Mouse (Mus musculus) cerebellum, adult 11 months (tissue): ENCODE measurements around the gene Mrpl1.

Source experiments
- DNase-seq: peaks from one replicate; pipeline ENCODE4 v3.0.0; 2022

The Mrpl1 gene

DNA sequence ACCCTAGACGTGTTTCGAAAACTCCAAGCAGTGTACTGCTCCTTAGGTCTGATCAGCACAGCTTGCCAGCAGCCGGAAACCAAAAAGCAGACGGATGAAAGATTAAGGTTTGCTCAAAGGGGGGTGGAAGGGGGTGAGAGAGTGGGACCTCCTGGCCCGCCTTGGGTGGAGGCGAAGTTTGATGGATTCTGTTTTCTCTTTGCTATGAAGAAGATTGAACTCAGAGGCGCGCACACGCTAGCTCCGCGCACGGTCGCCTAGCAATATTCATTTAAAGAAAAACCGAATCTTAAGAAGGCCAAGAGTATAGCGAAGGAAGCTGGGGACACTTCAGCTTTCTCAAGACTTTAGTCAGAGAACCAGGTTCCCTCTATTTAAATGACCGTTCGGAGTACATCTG is at the start of gene Mrpl1:
Gene Mrpl1 (plus strand): TSS at position 35 of the 400 bp plus-strand sequence.
- DNase-seq = peak; percentile 30

DNA sequence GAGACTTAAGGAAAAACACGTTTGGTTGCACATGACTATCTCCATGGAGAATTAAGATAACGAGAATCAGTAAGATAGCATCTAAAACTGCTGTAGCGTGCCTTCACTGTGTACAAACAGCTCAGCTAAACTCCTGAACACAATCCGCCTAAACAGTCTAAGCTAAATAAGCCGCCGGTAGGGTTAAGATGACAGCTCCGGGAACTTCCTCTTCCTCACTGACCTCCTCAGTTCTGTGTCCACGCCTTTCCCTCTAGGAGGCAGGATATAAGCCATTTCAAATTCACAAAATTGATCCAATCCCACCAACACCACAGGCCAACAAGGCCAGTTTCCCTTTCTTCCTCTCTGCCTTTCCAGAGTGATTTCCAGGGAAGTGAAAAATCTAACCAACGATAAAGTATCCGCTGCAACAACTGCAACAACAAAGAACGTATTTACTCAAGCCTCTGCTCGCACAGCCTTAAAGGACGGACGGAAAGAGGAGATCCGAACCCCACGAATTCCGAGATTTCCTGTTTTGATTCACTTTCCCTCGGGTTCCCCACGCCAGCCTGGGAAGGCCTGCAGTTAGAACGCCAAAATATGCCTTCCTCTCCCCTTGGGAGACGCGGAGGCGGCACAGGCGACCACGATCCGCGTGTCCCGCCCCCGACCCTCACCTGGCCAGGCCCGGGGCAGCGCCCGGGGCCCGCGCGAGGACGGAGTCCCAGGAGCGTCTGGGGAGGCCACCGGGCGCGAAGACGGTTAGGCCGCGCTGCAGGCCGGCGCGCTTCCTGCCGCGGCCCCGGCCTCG is 48.6 kb upstream of the Mrpl1 start:
- peak; percentile 20 for DNase-seq

DNA sequence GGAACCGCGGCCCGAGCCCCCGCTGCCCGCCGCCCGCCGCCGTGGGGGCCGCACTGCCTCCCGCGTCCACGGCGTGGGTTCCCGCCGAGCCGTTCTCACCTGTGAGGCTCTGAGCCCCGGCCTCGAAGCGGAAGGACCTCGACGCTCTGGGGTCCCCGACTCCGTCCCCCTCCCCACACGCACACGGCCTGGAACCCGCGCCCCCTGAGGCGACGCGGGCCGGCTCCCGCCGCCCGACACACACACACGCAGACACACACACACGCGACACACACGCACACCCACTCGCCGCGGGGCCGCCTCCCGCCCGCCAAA is 48.1 kb upstream of the Mrpl1 start:
- no peak for DNase-seq

DNA sequence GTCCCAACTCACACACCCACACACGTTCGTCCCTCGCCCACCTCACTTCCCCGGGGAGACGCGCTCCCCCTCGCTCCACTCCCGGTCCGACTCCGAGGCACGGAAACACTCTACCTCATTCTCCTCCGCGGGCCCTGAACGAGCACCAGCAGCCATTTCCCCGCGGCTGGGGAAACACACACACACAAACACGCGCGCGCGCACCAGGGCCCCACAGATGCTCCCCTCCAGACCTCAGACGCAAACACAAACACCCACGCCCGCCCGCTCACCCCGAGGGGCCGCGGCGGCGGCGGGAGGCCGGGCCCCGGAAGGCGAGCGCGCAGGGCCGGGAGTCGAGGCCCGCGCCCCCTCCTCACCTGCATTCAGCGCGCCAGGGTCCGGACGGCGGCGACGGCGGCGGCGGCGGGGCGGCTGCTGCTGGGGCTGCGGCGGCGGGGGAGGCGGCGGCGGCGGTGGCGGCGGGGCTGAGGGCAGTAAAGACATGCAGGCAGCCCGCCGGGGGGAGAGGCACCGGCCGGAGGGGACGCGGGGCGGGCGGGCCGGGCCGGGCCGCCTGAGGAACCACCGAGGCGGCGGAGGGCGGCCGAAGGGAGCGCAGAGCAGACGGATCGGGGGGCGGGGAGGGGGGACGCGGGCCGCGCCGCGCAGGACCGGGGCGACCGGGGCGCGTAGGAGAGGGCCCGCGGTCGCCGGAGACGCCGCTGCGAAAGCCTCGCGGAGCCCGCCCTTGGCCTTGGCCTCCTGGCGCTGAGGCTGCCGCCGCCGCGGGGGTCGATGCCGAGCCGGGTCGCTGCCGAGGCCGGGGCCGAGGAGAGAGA is 47.5 kb upstream of the Mrpl1 start:
- DNase-seq = peak; percentile 63

DNA sequence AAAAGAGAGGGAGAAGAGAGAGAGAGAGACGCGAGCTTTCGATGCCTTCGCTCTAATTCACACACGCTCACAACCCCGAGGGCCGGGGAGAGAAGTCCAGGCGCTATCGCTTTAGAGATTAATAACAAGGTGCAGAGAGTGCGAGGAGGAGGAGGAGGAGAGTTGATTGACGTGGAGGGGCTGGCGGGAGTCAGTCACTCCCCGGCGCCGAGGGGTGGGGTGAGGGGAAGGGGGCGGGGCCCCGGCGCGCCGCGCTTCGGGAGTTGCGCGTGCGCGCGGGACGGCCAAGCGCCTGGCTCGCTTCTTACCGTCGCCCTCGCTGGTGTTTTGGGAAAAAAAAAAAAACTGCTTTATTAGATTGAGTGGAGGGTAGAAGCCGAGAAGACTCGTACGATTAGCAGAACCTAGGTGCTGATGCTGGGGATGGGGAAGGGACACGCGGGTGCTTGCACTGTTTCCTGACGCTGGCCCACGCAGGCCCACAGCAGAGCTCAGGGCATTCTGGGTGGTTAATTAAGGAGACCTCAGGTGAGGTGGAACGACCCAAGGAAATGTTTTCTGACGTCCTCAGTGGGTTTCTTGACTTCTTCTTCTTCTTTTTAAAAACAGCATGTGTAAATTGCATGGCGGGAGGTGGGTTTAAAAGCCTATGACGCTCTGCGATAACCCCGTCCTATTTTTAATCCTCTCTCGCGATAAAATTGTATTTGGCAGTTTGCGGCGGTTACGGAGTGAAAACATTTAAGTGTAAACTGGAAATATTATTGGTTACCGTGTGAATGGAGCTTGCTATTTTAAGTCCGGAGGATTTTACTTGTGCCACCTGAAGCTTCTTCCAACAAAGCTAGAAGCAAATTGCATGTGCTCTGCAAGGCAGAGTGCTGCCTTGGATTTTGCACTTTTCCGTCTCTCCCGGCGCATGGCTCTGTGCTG is 46.6 kb upstream of the Mrpl1 start:
- peak; percentile 76 for DNase-seq

DNA sequence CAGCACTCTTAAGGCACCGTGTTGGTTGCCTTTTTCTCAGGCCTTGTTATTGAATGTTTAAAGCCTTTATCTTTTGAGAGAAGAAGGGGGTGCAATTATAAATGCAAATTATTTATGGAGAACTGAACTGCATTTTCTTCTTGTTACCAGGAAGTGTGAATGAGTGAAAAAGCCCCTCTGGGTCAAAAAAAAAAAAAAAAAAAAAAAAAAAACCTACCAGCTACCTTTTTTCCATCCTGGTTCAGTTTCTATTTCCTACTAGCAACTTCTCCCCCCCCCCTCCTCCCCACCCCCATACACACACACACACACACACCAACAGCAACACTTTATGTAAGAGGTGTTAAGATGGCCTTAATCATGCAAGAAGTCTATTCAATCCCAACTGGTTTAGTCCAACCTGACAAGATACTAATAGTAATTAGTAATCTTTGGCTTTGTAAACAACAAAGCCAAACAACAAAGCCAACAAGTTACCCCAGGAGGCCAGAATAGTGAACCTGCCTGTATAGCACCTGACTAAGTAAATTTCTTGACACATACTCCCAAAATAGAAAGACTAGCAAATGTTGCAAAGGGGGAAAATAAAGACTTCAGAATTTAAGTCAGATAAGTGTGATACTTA is 45.8 kb upstream of the Mrpl1 start:
- DNase-seq = no peak

DNA sequence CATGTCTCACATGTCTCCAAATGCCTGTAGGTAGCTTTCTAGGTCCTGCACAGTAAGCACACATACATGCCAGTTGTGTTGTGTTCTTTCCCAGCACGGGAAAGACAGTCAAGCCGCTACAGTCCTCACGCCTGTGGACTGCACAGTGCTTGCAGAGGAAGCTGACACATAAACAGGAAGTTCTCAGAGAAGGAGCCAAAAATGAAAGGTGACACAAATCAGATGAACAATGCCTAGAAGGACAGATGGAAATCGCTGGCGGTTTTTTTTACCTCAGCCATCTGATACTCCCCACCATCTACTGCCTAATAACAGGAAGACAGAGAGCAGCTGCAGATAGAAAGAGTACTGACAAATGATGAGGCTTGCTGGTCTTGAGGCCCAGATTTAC is 45.3 kb upstream of the Mrpl1 start, which contains the start of gene Cnot6l:
Gene Cnot6l (minus strand): TSS at position 151 of the 391 bp plus-strand sequence.
- peak; percentile 17 for DNase-seq

DNA sequence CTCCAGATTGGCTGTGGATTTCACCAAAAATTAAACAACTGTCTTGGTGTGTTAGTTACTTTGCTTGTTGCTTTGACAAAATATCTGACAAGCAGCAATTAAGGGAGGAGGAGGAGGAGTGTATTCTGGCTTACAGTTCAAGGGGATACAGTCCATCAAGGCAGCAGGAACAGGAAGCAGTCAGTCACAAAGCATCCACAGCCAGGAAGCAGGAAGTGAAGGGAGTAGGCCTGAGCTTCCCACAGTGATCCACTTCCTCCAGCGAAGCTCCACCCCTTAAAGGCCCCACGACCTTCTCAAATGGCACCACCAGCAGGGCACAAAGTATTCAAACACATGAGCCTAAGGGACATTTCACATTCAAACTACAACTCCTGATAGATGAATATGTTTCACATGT is 42.5 kb upstream of the Mrpl1 start:
- DNase-seq = no peak

DNA sequence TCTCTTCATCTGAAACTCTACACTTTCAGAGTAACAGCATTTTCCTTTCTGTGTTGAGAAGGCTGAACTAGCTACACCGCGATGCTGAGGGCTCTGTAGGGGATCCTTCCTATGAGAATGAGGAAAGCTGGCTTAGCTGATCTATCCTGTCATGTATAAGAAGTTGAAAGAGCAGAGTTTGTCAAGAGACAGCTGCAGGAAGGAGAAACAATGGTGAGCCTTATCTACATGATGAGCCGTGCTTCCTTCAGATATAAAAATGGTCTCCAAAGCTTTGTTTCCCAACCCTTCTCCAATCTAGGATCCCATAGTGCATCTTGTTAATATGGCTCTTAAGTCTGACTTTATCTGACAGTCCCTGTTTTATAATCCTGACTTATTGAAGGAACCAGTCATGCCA is 38.9 kb upstream of the Mrpl1 start:
- DNase-seq = no peak

DNA sequence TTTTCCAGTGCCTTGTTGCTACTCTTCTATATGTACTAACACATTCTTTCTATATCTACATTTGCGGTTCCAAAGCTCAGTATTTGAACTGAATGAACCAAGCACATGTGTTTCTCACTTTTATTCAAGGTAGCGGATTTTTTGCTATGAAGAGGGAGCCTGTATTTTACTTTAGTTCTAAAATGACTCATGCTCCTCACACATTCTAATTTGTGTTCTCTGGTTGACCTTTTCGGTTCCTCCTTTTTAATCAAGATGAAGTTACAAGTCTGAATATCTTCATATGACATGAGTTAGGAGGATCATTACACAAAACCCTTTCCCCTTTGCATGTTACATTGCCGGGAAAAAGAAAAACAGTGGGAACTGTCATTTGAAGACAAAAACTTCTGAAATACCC is 37.5 kb upstream of the Mrpl1 start:
- DNase-seq = no peak

DNA sequence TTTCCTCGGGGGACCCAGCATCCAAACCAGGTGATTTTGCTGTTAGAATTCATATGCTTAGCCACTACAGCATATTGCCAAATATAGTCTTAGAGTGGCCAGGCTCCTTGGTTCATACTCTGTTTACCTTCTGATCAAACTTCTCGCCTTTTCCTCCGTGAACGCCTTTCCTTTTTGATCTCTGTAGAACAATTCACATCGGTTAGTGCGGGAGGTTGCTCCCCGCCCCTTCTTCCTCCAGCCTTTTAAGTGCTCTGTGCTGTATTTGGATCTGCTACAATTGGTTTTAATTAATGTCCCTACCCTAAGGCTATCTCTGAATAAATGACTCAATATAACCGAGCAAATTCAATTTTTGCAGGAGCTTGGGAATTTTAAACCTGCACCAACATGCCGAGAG is 33.2 kb upstream of the Mrpl1 start:
- no peak for DNase-seq

DNA sequence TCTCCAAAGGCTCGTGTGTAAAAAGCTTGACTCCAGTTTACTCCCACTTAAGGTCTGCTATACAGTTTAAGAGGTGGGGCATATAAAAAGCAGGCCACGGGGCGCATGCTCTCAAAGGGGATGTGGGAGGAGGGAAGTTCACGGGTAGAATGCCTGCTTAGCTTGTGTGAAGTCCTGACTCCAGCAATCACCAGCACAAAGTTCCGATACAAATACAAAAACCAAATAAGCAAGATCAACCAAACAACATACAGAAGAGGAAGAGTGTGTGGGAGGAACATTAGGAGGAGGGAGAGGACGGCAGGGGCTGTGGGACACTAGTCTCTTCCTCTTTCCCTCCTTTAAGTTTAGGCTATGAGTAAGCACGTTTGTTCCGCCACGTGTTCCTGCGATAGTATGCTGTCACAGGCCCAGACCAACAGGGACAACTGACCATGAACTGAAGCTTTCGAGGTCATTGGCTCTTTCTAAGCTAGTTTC is 32.4 kb upstream of the Mrpl1 start:
- no peak for DNase-seq

DNA sequence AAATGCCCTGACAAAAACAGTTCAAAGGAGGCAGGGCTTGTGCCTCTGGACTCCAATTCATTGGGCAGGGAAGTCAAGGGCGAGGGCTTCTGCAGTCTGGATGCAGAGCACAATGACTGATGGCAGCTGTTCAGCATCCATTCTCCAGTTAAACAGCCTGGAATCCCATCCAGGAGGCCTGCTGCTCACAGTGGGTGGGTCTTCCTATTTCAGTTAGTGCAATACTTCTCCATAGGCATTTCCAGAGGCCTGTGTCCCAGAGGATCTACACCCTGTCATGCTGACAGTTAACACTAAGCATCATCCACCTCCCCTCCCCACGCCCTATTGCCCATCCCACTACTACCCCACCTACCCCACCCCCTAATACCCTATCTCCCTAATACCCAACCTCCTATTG is 26.1 kb upstream of the Mrpl1 start:
- DNase-seq = no peak

DNA sequence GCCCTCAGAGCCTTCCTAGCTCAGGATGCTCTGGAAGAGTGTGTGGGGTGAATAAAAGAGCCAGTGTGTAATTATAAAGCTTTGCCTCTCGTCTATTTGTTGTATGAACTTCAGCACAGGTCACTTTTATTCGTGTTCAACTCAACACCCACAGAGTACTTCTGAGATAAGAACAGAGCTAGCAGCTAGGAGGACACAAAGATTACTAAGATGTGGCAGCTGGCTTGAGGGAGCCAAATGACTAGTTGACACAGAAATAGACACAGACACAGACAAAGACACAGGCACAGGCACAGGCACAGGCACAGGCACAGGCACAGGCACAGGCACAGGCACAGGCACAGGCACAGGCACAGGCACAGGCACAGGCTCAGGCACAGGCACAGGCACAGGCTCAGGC is 25.3 kb upstream of the Mrpl1 start:
- no peak for DNase-seq

DNA sequence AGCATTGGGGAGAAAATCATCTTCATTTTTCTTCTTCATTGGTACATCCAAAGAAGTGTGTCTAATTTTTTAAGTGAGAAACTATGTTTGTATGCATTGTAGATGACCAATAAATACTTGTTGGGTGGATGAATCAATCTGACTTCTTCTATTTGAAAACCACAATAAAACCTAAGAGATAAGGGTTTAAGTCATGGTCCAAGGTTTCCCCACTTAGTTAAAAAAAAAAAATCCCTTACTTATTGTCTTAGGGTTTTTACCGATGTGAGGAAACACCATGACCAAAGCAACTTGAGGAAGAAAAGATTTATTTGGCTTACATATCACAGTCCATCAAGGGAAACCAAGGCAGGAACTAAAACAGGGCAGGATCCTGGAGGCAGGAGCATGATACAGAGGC is 19.5 kb upstream of the Mrpl1 start:
- no peak for DNase-seq

DNA sequence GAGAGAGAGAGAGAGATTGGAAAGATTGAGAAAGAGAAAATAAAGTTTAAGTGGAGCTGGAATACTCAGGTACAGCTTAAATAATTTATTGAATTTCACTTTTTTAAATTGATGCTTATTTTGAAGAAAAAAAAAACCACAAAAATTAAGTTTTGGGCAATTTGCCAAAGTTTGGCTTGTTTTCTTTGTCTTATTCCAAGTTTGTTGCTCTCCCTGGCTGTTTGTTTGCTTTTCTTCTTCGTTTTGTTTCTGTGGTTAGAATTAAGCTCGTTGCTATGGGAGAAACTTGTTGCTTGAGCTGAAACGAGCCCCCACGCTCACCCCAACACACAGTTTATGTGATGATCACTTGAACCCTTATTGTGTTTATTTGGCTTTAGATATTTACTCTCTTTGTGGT is 18.0 kb upstream of the Mrpl1 start:
- DNase-seq = no peak

DNA sequence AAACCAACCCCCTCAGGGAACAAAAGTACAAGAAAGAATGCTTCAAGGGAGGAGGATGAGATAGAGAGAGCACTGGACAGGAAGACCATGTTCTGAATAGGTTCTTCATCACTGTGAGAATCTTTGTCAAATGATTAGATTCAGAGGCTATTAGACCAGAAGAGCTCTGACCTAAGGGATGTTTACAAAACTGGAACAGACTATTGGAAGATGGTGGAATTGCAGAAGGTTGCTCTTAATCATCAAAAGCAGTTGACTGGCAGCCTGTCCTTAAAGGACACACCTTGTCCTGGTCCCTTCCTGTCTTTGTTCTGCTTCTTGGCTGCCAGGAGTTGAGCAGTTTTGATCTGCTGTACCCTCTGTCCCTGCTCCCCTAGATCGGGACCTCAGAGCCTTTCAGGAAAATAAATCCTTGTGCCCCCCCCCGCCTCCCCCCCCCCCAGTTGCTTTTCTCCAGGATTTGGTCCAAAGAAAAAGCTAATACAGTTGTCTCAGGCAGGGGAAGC is 12.7 kb upstream of the Mrpl1 start:
- no peak for DNase-seq

DNA sequence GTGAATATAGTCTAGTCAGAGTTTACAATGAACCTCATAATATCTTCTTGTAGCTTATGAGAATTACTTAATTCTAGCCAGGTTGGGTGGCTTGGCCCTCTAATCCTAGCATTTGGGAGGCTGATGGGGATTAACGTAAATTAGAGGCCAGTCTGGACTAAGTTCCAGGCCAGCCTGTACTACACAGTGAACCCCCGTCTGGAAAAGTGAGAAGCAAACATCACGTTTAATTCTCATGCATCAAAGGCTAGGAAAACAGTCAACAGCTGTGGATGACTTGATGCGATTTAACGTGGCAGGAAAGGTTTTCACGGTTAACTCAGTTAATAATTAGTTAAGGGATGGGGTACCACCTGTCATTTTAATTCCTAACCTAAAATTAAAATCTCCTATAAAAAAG is 11.0 kb upstream of the Mrpl1 start:
- DNase-seq = no peak

DNA sequence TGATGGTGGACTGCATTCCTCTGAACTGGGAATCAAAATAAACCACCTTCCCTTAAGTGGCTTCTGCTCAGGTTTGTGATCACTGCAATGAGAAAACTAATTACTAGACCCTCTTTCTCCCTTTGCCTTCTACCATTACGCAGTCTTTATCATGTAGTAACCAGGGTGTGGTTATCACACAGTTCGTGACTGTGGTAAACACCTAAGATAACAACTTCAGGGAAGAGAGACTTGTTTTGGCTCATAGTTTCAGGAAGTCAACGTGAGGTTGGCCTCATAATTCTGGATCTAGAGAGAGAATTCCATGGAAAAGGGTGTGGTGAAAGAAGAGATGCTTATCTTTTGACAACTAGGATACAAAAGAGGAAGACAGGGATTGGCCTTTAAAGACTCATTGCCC is 9.0 kb upstream of the Mrpl1 start:
- no peak for DNase-seq

DNA sequence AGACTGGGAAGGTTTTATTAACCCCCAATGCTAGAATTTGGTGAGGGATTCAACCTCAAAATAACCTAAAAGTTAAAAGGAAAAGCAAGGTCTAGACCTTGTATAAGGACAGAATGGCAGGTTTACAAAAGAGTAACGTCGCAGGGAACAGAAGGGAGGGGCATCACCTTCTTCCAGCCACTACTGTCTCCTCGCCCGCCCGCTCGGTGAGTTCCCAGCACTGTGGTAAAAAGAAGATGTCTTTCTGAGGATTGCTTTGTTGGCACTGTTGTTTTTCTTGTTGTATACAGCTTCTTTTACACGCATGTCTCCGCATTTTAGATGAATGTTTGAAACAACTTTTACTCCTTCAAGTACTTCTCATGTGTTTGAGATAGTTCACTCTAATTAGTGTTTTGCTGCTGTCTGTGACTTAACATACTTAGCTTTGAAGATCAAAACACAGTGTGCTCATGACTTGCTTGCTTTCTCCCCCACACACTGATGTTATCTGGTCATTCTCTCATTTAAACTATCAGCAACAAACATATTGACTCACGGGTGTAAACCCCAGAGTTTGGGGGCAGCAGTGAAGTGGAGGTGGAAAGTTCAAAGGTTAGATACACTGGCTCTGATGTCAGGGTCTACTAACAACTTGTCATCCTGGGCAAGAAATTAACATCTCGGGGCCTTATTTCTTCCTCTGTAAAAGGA is 7.7 kb upstream of the Mrpl1 start:
- no peak for DNase-seq

DNA sequence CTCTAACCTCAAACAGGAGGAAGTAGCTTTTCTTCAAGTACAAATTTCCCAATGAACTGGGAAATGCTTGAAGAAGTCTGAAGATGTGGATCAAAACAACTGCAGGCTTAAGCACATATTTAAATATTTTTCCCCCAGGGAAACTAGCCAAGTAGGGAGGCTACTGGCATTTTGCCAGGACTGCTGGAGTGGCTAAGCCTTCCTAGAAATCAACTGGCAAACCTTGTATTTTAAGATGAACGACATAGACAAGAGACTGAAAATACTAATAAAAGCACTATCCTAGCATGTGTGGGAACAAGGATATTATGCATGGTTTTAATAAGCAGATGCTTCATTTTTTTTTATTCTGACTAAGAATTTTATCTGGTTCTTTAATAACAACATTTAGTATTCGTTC is 2.4 kb upstream of the Mrpl1 start:
- no peak for DNase-seq

DNA sequence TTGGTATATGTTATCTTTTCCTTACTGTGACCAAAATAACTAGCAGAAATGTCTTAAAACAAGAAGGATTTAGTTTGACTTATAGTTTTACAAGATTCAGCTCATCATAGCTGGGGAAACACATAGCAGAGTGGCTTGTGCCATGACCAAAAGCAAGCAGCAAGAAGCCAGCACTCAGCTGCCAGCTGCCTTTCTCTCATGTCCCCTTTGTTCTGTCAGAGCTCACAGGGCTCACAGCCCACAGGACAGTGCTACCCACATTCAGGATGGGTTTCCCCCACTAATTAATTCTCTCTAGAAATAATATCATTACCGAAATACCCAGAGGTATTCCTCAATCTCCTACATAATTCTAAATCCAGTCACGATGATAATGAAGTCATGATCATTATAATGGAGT is 1.8 kb upstream of the Mrpl1 start:
- DNase-seq = no peak
